Mouse (Mus musculus) CH12.LX (cell line): ENCODE results near the gene Cep164. TPM values are rescaled to one million over a fixed set of nuclear protein-coding genes. Genes with fewer than 3 reads are reported as not detected.

Experiments used
- DNase-seq: peaks from one replicate; pipeline ENCODE4 v3.0.0-alpha.2; 2013; ENCODE audit errors: extremely low read depth
- H3K27ac ChIP-seq: 2 replicates; pipeline ENCODE4 v1.5.1; 2012; ENCODE audit warnings: low read depth, mild to moderate bottlenecking, control low read depth, moderate library complexity; ENCODE audit not compliant: insufficient read depth
- H3K27me3 ChIP-seq: replicated peaks from 2 replicates; pipeline ENCODE3; 2012; ENCODE audit warnings: inconsistent platforms
- H3K36me3 ChIP-seq, 2 experiments: replicated peaks in 1 of 2; 2 replicates each; pipeline versions ENCODE3 to v1.6.1; 2012; ENCODE audit warnings: inconsistent platforms in 1 of 2, low read length in 1 of 2, mild to moderate bottlenecking in 1 of 2, mixed read lengths in 1 of 2, moderate library complexity in 1 of 2; ENCODE audit not compliant: control insufficient read depth in 1 of 2, insufficient read depth in 1 of 2
- H3K4me1 ChIP-seq, 2 experiments: 2 replicates each; pipeline ENCODE4 v1.6.1; 2012; ENCODE audit warnings: inconsistent platforms in 1 of 2, moderate library complexity in 1 of 2; ENCODE audit not compliant: insufficient read depth in 2 of 2, control insufficient read depth in 1 of 2
- H3K4me2 ChIP-seq: 2 replicates; pipeline ENCODE4 v1.6.1; 2012; ENCODE audit warnings: low read depth, mild to moderate bottlenecking, control low read depth; ENCODE audit not compliant: poor library complexity, insufficient read depth, severe bottlenecking
- H3K4me3 ChIP-seq, 3 experiments: fragments of 150-350 bp in 1 of 3; sonication (generic) in 1 of 3; replicated peaks in 1 of 3; 2 replicates each; pipeline versions ENCODE3 to v1.5.1; 2011 to 2012; ENCODE audit warnings: low read depth in 2 of 3, low read length in 2 of 3, mild to moderate bottlenecking in 2 of 3, moderate library complexity in 2 of 3, control low read depth in 1 of 3, improper control_type of control experiment in 1 of 3, inconsistent platforms in 1 of 3, mixed read lengths in 1 of 3; ENCODE audit not compliant: poor library complexity in 1 of 3
- H3K79me2 ChIP-seq: replicated peaks from 2 replicates; pipeline ENCODE4 v1.6.1; 2012; ENCODE audit warnings: mild to moderate bottlenecking, moderate library complexity; ENCODE audit not compliant: control insufficient read depth, poor library complexity, insufficient read depth, severe bottlenecking; ENCODE audit errors: extremely low read depth
- H3K9ac ChIP-seq: 2 replicates; pipeline ENCODE4 v1.6.1; 2012; ENCODE audit warnings: low read depth, mild to moderate bottlenecking, control low read depth, moderate library complexity; ENCODE audit not compliant: insufficient read depth
- H3K9me3 ChIP-seq: replicated peaks from 2 replicates; pipeline ENCODE3; 2012; ENCODE audit warnings: low read length, inconsistent platforms, mixed read lengths
- BHLHE40 ChIP-seq: IDR thresholded peaks from 2 replicates; pipeline ENCODE4 v1.6.1; 2011; ENCODE audit warnings: mild to moderate bottlenecking, low read depth, low read length, improper control_type of control experiment
- CHD2 ChIP-seq: IDR thresholded peaks from 2 replicates; pipeline ENCODE4 v1.6.1; 2011; ENCODE audit warnings: low read length, improper control_type of control experiment
- CTCF ChIP-seq, 2 experiments: IDR thresholded peaks in 1 of 2; conservative IDR thresholded peaks in 1 of 2; 2 replicates each; pipeline ENCODE4 v1.5.1; 2011 to 2012; ENCODE audit warnings: low read depth in 2 of 2, low read length in 2 of 2, improper control_type of control experiment in 1 of 2, inconsistent platforms in 1 of 2, mild to moderate bottlenecking in 1 of 2, moderate library complexity in 1 of 2
- E2F4 ChIP-seq: IDR thresholded peaks from 2 replicates; pipeline ENCODE4 v1.6.1; 2011; ENCODE audit warnings: low read depth, low read length, improper control_type of control experiment; ENCODE audit not compliant: insufficient replicate concordance
- ELF1 ChIP-seq: IDR thresholded peaks from 2 replicates; pipeline ENCODE4 v1.6.1; 2014; ENCODE audit warnings: low read depth, mild to moderate bottlenecking, inconsistent platforms, low read length, improper control_type of control experiment
- ETS1 ChIP-seq: conservative IDR thresholded peaks from 2 replicates; pipeline ENCODE4 v1.6.1; 2012; ENCODE audit warnings: low read depth, mild to moderate bottlenecking, inconsistent platforms, low read length, improper control_type of control experiment, moderate library complexity
- JUND ChIP-seq: conservative IDR thresholded peaks from 2 replicates; pipeline ENCODE4 v1.6.1; 2011; ENCODE audit warnings: low read depth, low read length, improper control_type of control experiment
- MAX ChIP-seq: IDR thresholded peaks from 2 replicates; pipeline ENCODE4 v1.6.1; 2011; ENCODE audit warnings: low read length, improper control_type of control experiment
- MXI1 ChIP-seq: IDR thresholded peaks from 2 replicates; pipeline ENCODE4 v1.6.1; 2011; ENCODE audit warnings: mild to moderate bottlenecking, low read depth, low read length, improper control_type of control experiment
- NRF1 ChIP-seq: IDR thresholded peaks from 2 replicates; pipeline ENCODE4 v1.6.1; 2014; ENCODE audit warnings: low read depth, mild to moderate bottlenecking, inconsistent platforms, low read length, improper control_type of control experiment, moderate library complexity
- PAX5 ChIP-seq: IDR thresholded peaks from 2 replicates; pipeline ENCODE4 v1.6.1; 2012; ENCODE audit warnings: low read length, inconsistent platforms, mixed read lengths
- RAD21 ChIP-seq: IDR thresholded peaks from 2 replicates; pipeline ENCODE4 v1.6.1; 2011; ENCODE audit warnings: low read depth, mild to moderate bottlenecking, low read length, improper control_type of control experiment, moderate library complexity
- SMC3 ChIP-seq: IDR thresholded peaks from 2 replicates; pipeline ENCODE4 v1.6.1; 2011; ENCODE audit warnings: low read depth, low read length, improper control_type of control experiment
- TBP ChIP-seq: conservative IDR thresholded peaks from 2 replicates; pipeline ENCODE4 v1.6.1; 2011; ENCODE audit warnings: low read depth, low read length, improper control_type of control experiment
- TCF12 ChIP-seq: IDR thresholded peaks from 2 replicates; pipeline ENCODE4 v1.6.1; 2014; ENCODE audit warnings: low read depth, mild to moderate bottlenecking, inconsistent platforms, low read length, improper control_type of control experiment
- UBTF ChIP-seq: IDR thresholded peaks from 2 replicates; pipeline ENCODE4 v1.6.1; 2012; ENCODE audit warnings: low read depth, mild to moderate bottlenecking, inconsistent platforms, low read length, improper control_type of control experiment, moderate library complexity
- USF1 ChIP-seq: IDR thresholded peaks from 2 replicates; pipeline ENCODE4 v1.6.1; 2014; ENCODE audit warnings: low read depth, mild to moderate bottlenecking, inconsistent platforms, low read length, improper control_type of control experiment
- ZC3H11A ChIP-seq: IDR thresholded peaks from 2 replicates; pipeline ENCODE4 v1.6.1; 2012; ENCODE audit warnings: low read depth, mild to moderate bottlenecking, inconsistent platforms, low read length, improper control_type of control experiment
- ZNF384 ChIP-seq: IDR thresholded peaks from 2 replicates; pipeline ENCODE4 v1.6.1; 2012; ENCODE audit warnings: low read depth, low read length, improper control_type of control experiment, inconsistent platforms
- dilution Hi-C: fragments of 300-500 bp; cut with MboI; formaldehyde crosslinking; loops from 2 replicates; pipeline ENCODE4 v1.14.3; 2020; ENCODE audit warnings: low sequenced_read_pairs; ENCODE audit not compliant: extremely low pct_unique_long_range_greater_than_20kb, extremely low pct_ligation_motif_present
- in situ Hi-C: fragments of 300-500 bp; cut with MboI; formaldehyde crosslinking; loops from 3 replicates; pipeline ENCODE4 v1.14.3; 2019; ENCODE audit warnings: low sequenced_read_pairs, low pct_ligation_motif_present, low pct_unique_long_range_greater_than_20kb, mixed read lengths
- polyA plus RNA-seq: library from polyadenylated mRNA; unstranded; fragments of >175 nt; gene quantifications from 2 replicates; pipeline ENCODE4 v1.2.1, GENCODE M21; 2012; ENCODE audit warnings: low read depth; ENCODE audit not compliant: insufficient read length
- total RNA-seq, 2 experiments: library from RNA; depleted of rRNA; stranded (reverse); fragments of 300-350 nt in 1 of 2; fragments of >200 nt in 1 of 2; gene quantifications; 2 replicates each; pipeline ENCODE4 v1.2.3; 2012 to 2014

Gene Cep164
- total and polyA plus RNA-seq, 3 experiments, result 14.2 to 22.7 (median 21.7) TPM

- no peak for TF ChIP-seq ZC3H11A
- no peak for TF ChIP-seq TCF12
- no peak for TF ChIP-seq RAD21
- TF ChIP-seq NRF1, result no peak
- TF ChIP-seq CTCF (conservative IDR thresholded peaks at IDR 0.05 in 1 of 2, IDR thresholded peaks at IDR 0.05 in 1 of 2; ENCODE audit: low read depth in 2 of 2, low read length in 2 of 2), result no peak
- no peak for TF ChIP-seq E2F4
- TF ChIP-seq ELF1, result no peak
- no peak for TF ChIP-seq ZNF384
- no peak for TF ChIP-seq BHLHE40
- no peak for TF ChIP-seq USF1
- no peak for TF ChIP-seq PAX5
- TF ChIP-seq CHD2, result no peak
- TF ChIP-seq MAX, result no peak
- no peak for TF ChIP-seq JUND
- TF ChIP-seq SMC3, result no peak
- no peak for TF ChIP-seq TBP
- no peak for TF ChIP-seq MXI1
- no peak for TF ChIP-seq ETS1
- TF ChIP-seq UBTF, result no peak
- H3K4me2 ChIP-seq, result no peak overlapping the region
- DNase-seq, result no peak
- H3K27me3 ChIP-seq, result no peaks in the 10 kb centered on the region
- H3K79me2 ChIP-seq, result no peaks in the 10 kb centered on the region
- H3K9ac ChIP-seq, result no peak overlapping the region
- in situ Hi-C loops, result no loop called here
- H3K36me3 ChIP-seq, result peaks cover 0 to 2% of the 10 kb centered on the region in 2 experiments
- no peak overlapping the region for H3K4me3 ChIP-seq
- H3K27ac ChIP-seq, result no peak overlapping the region
- no peaks in the 10 kb centered on the region for H3K9me3 ChIP-seq
- peaks cover 0 to 16% of the 10 kb centered on the region in 2 experiments; a peak in 2 of 4 replicates for H3K4me1 ChIP-seq
- dilution Hi-C loops, result no loop called here
Measured at GRCm38 (mm10) chr9:45851776-45852175, 23.3 kb upstream of the Cep164 start.

GRCm38 (mm10) chr9:45851330-45851729, 22.8 kb upstream of the Cep164 start:
- dilution Hi-C loops, result no loop called here
- DNase-seq, result no peak
- Histone ChIP-seq H3K4me1 (peaks cover 0 to 16% of the 10 kb centered on the region in 2 experiments; a peak in 2 of 4 replicates), H3K9me3 (no peaks in the 10 kb centered on the region), H3K27ac (no peak overlapping the region), H3K4me2 (no peak overlapping the region), H3K9ac (no peak overlapping the region), H3K27me3 (no peaks in the 10 kb centered on the region), H3K79me2 (no peaks in the 10 kb centered on the region), H3K4me3 (no peak overlapping the region), H3K36me3 (peaks cover 0 to 2% of the 10 kb centered on the region in 2 experiments)
- no peak for TF ChIP-seq NRF1
- no peak for TF ChIP-seq MXI1
- in situ Hi-C loops, result no loop called here
